Mouse (Mus musculus): ENCODE data around the gene Smarcd1. TPM values are rescaled to one million over a fixed set of nuclear protein-coding genes. Genes with fewer than 3 reads are reported as not detected.
A peak's percentile ranks its signal among the peaks of the same experiment; 100 is the strongest.

The Smarcd1 gene
- total and polyA plus RNA-seq, 2 experiments from 2014 or later: 16.8 to 35.7 TPM

DNA sequence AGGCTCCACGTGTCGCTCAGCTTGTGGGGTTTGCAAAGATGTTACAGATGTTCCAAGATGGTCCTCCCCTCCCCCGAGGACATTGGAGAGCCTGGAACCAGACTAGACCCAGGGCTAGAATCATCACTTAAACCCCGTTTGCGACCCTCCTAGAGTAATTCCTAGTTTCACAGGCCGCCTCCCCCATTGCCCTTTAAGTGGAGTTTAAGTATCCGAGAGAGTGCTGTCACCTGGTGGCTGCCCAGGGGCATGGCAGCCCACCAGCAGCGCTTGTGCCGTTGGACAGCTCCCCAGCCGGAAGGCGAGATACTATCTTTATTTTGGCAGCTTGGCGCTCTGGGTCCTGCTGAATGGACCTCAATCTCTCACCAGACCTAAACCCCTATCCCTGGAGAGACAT lies 33.0 kb upstream of the Smarcd1 start:
- Histone ChIP-seq H3K4me1 (ENCODE audit: control insufficient read depth, insufficient read depth) (peaks cover 13% of the 10 kb centered on the region; the same call in 1 of the 2 replicates), H3K4me3 (ENCODE audit: low read depth, low read length) (no peak overlapping the region), H3K9ac (replicated peaks; ENCODE audit: low read depth, low read length) (no peak overlapping the region), H3K27ac (ENCODE audit: low read depth) (no peak overlapping the region), H3K4me2 (ENCODE audit: low read depth, low read length) (no peak overlapping the region), H3K27me3 (ENCODE audit: control insufficient read depth, insufficient read depth, low read length) (peaks cover 77% of the 10 kb centered on the region), H3K9me3 (replicated peaks; ENCODE audit: control insufficient read depth, low read length) (no peaks in the 10 kb centered on the region), H3K36me3 (replicated peaks; ENCODE audit: control insufficient read depth, insufficient read depth, low read length) (no peaks in the 10 kb centered on the region)
- ATAC-seq (ENCODE audit: insufficient read depth, low read depth): peak; percentile 42; the same call in 1 of the 2 replicates
- DNase-seq (ENCODE audit: low spot score): peak; percentile 67
- TF ChIP-seq EP300 (IDR thresholded peaks at IDR 0.05; ENCODE audit: low read depth): no peak
- TF ChIP-seq CTCF (IDR thresholded peaks at IDR 0.05; ENCODE audit: low read depth): peak; percentile 95
- WGBS: 3% methylated on average over 12 of the region's 12 CpGs

DNA sequence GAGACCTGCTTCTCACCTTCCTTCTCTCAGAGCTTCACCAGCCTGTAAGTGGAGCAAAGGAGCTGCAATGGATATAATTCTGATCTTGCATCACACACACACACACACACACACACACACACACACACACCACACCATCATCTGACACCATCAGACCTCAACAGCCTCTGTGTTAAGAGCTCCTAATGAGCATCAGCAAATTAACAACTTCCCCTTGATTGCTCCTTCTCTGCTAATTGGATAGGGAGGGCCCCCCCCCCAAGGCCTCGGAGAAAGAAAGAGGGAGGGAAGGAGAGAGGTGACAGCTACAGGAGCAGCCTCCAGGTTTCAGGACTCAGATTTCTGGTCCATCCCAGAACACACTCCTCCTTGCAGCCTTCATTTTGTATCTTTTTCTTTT lies 32.5 kb upstream of the Smarcd1 start:
- H3K9me3 ChIP-seq (replicated peaks; ENCODE audit: control insufficient read depth, low read length): no peaks in the 10 kb centered on the region
- H3K4me1 ChIP-seq (ENCODE audit: control insufficient read depth, insufficient read depth): peaks cover 8% of the 10 kb centered on the region; the same call in 1 of the 2 replicates
- WGBS: 0% methylated on average over 1 of the region's 1 CpGs

DNA sequence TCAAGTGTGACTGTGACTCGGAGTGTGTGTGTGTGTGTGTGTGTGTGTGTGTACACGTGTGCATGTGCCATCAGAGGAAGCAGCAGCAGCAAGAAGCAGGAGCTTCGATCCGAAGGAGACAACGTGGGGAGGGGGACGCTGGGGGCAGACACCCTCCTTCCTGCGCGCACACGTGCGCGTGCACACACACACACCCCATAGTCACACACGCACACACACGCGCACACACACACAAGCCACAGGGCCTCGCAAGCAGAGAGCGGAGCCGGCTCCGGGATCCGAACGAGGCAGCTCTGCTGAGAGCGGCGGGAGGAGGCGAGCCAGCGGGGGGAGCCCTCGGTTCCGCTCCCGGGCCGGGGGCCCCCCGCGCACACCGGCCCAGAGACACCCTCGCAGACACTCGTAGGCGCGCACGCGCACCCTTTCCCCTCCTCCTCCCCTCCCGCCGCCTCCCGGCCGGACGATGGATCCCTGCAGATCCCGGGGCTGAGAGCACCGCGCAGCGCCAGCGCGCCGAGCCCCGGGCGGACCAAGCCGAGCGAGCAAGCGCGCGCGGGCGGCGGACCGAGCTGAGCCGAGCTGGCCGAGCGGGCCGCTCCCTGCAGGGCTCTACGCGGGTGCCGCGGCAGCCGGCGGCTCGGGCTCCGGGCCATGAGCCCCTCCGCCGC lies 31.6 kb upstream of the Smarcd1 start, which contains the start of gene Asic1:
Asic1 (plus strand) TSS at position 215 of the 668 bp plus-strand sequence.
- ATAC-seq (ENCODE audit: insufficient read depth, low read depth): peak; percentile 68
- H3K27me3 ChIP-seq (ENCODE audit: control insufficient read depth, insufficient read depth, low read length): peaks cover 84% of the 10 kb centered on the region
- H3K36me3 ChIP-seq (replicated peaks; ENCODE audit: control insufficient read depth, insufficient read depth, low read length): no peaks in the 10 kb centered on the region
- peak within 1 kb of the TSS; percentile 94 for H3K4me2 ChIP-seq (ENCODE audit: low read depth, low read length)
- no peak for TF ChIP-seq EP300 (IDR thresholded peaks at IDR 0.05; ENCODE audit: low read depth)
- no peak for TF ChIP-seq CTCF (IDR thresholded peaks at IDR 0.05; ENCODE audit: low read depth)
- 0 out of 2 replicates have a peak within 1 kb of the TSS, but pooled peaks have one; percentile 4 for H3K9ac ChIP-seq (replicated peaks; ENCODE audit: low read depth, low read length)
- no peaks in the 10 kb centered on the region for H3K9me3 ChIP-seq (replicated peaks; ENCODE audit: control insufficient read depth, low read length)
- H3K4me3 ChIP-seq (ENCODE audit: low read depth, low read length): peak within 1 kb of the TSS; percentile 55
- 3% methylated on average over 21 of the region's 74 CpGs for WGBS
- H3K27ac ChIP-seq (ENCODE audit: low read depth): no peak within 1 kb of the TSS
- DNase-seq (ENCODE audit: low spot score): no peak
- H3K4me1 ChIP-seq (ENCODE audit: control insufficient read depth, insufficient read depth): no peaks in the 10 kb centered on the region

More for the DNA sequence above, 32.5 kb upstream of the Smarcd1 start:
- Histone ChIP-seq H3K36me3 (replicated peaks; ENCODE audit: control insufficient read depth, insufficient read depth, low read length) (no peaks in the 10 kb centered on the region), H3K4me3 (ENCODE audit: low read depth, low read length) (no peak overlapping the region), H3K9ac (replicated peaks; ENCODE audit: low read depth, low read length) (no peak overlapping the region), H3K27me3 (ENCODE audit: control insufficient read depth, insufficient read depth, low read length) (peaks cover 82% of the 10 kb centered on the region), H3K27ac (ENCODE audit: low read depth) (no peak overlapping the region), H3K4me2 (ENCODE audit: low read depth, low read length) (no peak overlapping the region)
- ATAC-seq (ENCODE audit: insufficient read depth, low read depth): no peak
- no peak for TF ChIP-seq EP300 (IDR thresholded peaks at IDR 0.05; ENCODE audit: low read depth)
- no peak for DNase-seq (ENCODE audit: low spot score)

DNA sequence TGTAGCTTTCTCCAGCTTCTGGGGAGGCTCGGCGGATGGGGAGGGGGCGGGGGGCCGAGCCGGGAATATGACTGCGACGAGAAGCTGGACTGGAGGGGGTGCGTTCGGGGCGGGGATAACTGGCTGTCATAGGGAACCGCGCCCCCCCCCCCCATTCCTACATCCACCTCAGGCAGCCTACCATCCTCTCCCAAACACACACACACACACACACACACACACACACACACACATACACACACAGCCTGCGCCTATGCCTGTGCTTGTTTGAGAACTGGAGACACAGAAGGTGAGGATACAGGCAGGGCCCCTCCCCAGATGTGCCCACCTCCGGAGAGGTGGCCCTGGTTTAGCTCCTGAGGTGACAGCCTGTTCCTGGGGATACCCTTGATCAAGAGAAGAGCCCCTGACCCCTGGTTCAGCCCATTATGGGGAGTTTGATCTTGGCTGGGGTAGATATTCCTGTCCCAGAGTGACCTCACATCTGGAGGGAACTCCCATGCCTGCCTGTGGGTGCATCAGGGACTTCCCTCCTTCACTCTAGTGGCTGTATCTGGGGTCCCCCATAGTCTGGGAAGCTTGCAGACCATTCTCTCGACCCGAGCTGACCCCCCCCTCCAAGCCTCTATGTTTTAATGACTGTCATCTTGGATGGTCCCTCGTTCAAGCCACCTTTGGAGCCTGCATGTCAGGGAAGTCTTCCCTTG lies 30.8 kb upstream of the Smarcd1 start:
- Histone ChIP-seq H3K4me2 (ENCODE audit: low read depth, low read length) (peak overlapping the region; percentile 94), H3K27me3 (ENCODE audit: control insufficient read depth, insufficient read depth, low read length) (peaks cover 83% of the 10 kb centered on the region), H3K4me3 (ENCODE audit: low read depth, low read length) (peak overlapping the region; percentile 55), H3K36me3 (replicated peaks; ENCODE audit: control insufficient read depth, insufficient read depth, low read length) (no peaks in the 10 kb centered on the region), H3K9me3 (replicated peaks; ENCODE audit: control insufficient read depth, low read length) (no peaks in the 10 kb centered on the region), H3K9ac (replicated peaks; ENCODE audit: low read depth, low read length) (no peak overlapping the region), H3K4me1 (ENCODE audit: control insufficient read depth, insufficient read depth) (no peaks in the 10 kb centered on the region), H3K27ac (ENCODE audit: low read depth) (no peak overlapping the region)
- ATAC-seq (ENCODE audit: insufficient read depth, low read depth): no peak
- TF ChIP-seq CTCF (IDR thresholded peaks at IDR 0.05; ENCODE audit: low read depth): no peak
- DNase-seq (ENCODE audit: low spot score): no peak
- WGBS: 4% methylated on average over 17 of the region's 17 CpGs

DNA sequence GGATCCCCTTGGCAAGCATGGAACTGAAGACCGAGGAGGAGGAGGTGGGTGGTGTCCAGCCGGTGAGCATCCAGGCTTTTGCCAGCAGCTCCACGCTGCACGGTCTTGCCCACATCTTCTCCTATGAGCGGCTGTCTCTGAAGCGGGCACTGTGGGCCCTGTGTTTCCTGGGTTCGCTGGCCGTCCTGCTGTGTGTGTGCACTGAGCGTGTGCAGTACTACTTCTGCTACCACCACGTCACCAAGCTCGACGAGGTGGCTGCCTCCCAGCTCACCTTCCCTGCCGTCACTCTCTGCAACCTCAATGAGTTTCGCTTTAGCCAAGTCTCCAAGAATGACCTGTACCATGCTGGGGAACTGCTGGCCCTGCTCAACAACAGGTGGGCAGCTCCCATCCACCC lies 30.1 kb upstream of the Smarcd1 start:
- ATAC-seq (ENCODE audit: insufficient read depth, low read depth): no peak

More for the DNA sequence above, 30.1 kb upstream of the Smarcd1 start:
- WGBS: 66% methylated on average over 14 of the region's 14 CpGs
- Histone ChIP-seq H3K36me3 (replicated peaks; ENCODE audit: control insufficient read depth, insufficient read depth, low read length) (no peaks in the 10 kb centered on the region), H3K4me3 (ENCODE audit: low read depth, low read length) (no peak overlapping the region), H3K9ac (replicated peaks; ENCODE audit: low read depth, low read length) (no peak overlapping the region), H3K4me2 (ENCODE audit: low read depth, low read length) (no peak overlapping the region), H3K27me3 (ENCODE audit: control insufficient read depth, insufficient read depth, low read length) (peaks cover 77% of the 10 kb centered on the region), H3K4me1 (ENCODE audit: control insufficient read depth, insufficient read depth) (no peaks in the 10 kb centered on the region), H3K27ac (ENCODE audit: low read depth) (no peak overlapping the region), H3K9me3 (replicated peaks; ENCODE audit: control insufficient read depth, low read length) (no peaks in the 10 kb centered on the region)
- TF ChIP-seq CTCF (IDR thresholded peaks at IDR 0.05; ENCODE audit: low read depth) (no peak), EP300 (IDR thresholded peaks at IDR 0.05; ENCODE audit: low read depth) (no peak)
- no peak for DNase-seq (ENCODE audit: low spot score)
